Mouse (Mus musculus) liver, adult 2 months (tissue): ENCODE measurements at regions not wholly inside any gene's neighbourhood (a gene's known extent, or its start where the extent isn't known, plus 50 kb on each side); places are given as distances from the start of the nearest gene placed in this dataset.

Experiments
- CTCF ChIP-seq: fragments of 200-500 bp; IDR thresholded peaks from 2 replicates; pipeline ENCODE4 v1.5.1; 2011; ENCODE audit warnings: low read depth, low read length, control low read depth
- POLR2A ChIP-seq: fragments of 200-500 bp; IDR thresholded peaks from 2 replicates; pipeline ENCODE4 v1.6.1; 2011; ENCODE audit warnings: low read length, control low read depth; ENCODE audit not compliant: insufficient read depth; ENCODE audit errors: extremely low read depth

- TF ChIP-seq CTCF (no peak), POLR2A (no peak)
These were observed 73.0 kb upstream of the Ppp6c start for GRCm38 (mm10) chr2:39299290-39299689.
